Mouse (Mus musculus): Measurements from ENCODE around the gene Ddx28. TPM values are rescaled to one million over a fixed set of nuclear protein-coding genes. Genes with fewer than 3 reads are reported as not detected.
"Not testable (repeated sequence)": the region's sequence is repeated elsewhere in the genome, so short reads cannot be mapped to it uniquely, and the experiment has no call there.

Gene Ddx28
- total and polyA plus RNA-seq, 2 experiments from 2014 or later: 22.8 to 29.7 TPM

- Histone ChIP-seq H3K27ac (ENCODE audit: low read depth, low read length) (no peak overlapping the region), H3K9me3 (ENCODE audit: low read length) (no peaks in the 10 kb centered on the region), H3K4me1 (ENCODE audit: insufficient read depth, low read length) (no peaks in the 10 kb centered on the region), H3K36me3 (ENCODE audit: insufficient read depth, low read length) (peaks cover 18% of the 10 kb centered on the region), H3K27me3 (ENCODE audit: insufficient read depth, low read length) (no peaks in the 10 kb centered on the region), H3K4me3 (ENCODE audit: low read depth, low read length) (no peak overlapping the region), H3K4me2 (ENCODE audit: low read depth, low read length, poor library complexity, severe bottlenecking) (no peak overlapping the region), H3K9ac (replicated peaks; ENCODE audit: low read length, poor library complexity, severe bottlenecking) (no peak overlapping the region)
- no peak; the same call in 1 of the 2 replicates for ATAC-seq (ENCODE audit: low FRiP score)
- peak; percentile 77 for DNase-seq (ENCODE audit: low spot score)
- peak; percentile 97 for TF ChIP-seq CTCF (IDR thresholded peaks at IDR 0.05)
Measured at GRCm38 (mm10) chr8:106022483-106022882, 10.8 kb upstream of the Ddx28 start.

GRCm38 (mm10) chr8:106018039-106018438, 6.4 kb upstream of the Ddx28 start:
- no peak overlapping the region for H3K27ac ChIP-seq (ENCODE audit: low read depth, low read length)
- no peak for DNase-seq (ENCODE audit: low spot score)
- no peak for ATAC-seq (ENCODE audit: low FRiP score)

GRCm38 (mm10) chr8:106017130-106017529, 5.4 kb upstream of the Ddx28 start:
- Histone ChIP-seq H3K9me3 (ENCODE audit: low read length) (no peaks in the 10 kb centered on the region), H3K9ac (replicated peaks; ENCODE audit: low read length, poor library complexity, severe bottlenecking) (no peak overlapping the region), H3K36me3 (ENCODE audit: insufficient read depth, low read length) (peaks cover 21% of the 10 kb centered on the region), H3K4me1 (ENCODE audit: insufficient read depth, low read length) (no peaks in the 10 kb centered on the region), H3K27me3 (ENCODE audit: insufficient read depth, low read length) (no peaks in the 10 kb centered on the region), H3K4me2 (ENCODE audit: low read depth, low read length, poor library complexity, severe bottlenecking) (no peak overlapping the region), H3K27ac (ENCODE audit: low read depth, low read length) (no peak overlapping the region), H3K4me3 (ENCODE audit: low read depth, low read length) (no peak overlapping the region)
- WGBS: 97% methylated on average over 7 of the region's 7 CpGs
- ATAC-seq (ENCODE audit: low FRiP score): no peak
- no peak for DNase-seq (ENCODE audit: low spot score)
- no peak for TF ChIP-seq CTCF (IDR thresholded peaks at IDR 0.05)

More at GRCm38 (mm10) chr8:106018039-106018438, 6.4 kb upstream of the Ddx28 start:
- Histone ChIP-seq H3K9me3 (ENCODE audit: low read length) (no peaks in the 10 kb centered on the region), H3K4me2 (ENCODE audit: low read depth, low read length, poor library complexity, severe bottlenecking) (no peak overlapping the region), H3K36me3 (ENCODE audit: insufficient read depth, low read length) (peaks cover 21% of the 10 kb centered on the region), H3K9ac (replicated peaks; ENCODE audit: low read length, poor library complexity, severe bottlenecking) (no peak overlapping the region), H3K4me1 (ENCODE audit: insufficient read depth, low read length) (no peaks in the 10 kb centered on the region), H3K4me3 (ENCODE audit: low read depth, low read length) (no peak overlapping the region), H3K27me3 (ENCODE audit: insufficient read depth, low read length) (no peaks in the 10 kb centered on the region)
- TF ChIP-seq CTCF (IDR thresholded peaks at IDR 0.05): no peak
- WGBS: 87% methylated on average over 3 of the region's 3 CpGs

- 92% methylated on average over 6 of the region's 6 CpGs for WGBS
- Histone ChIP-seq H3K27ac (ENCODE audit: low read depth, low read length) (no peak overlapping the region), H3K4me2 (ENCODE audit: low read depth, low read length, poor library complexity, severe bottlenecking) (no peak overlapping the region), H3K9ac (replicated peaks; ENCODE audit: low read length, poor library complexity, severe bottlenecking) (no peak overlapping the region), H3K9me3 (ENCODE audit: low read length) (no peaks in the 10 kb centered on the region), H3K4me3 (ENCODE audit: low read depth, low read length) (no peak overlapping the region), H3K36me3 (ENCODE audit: insufficient read depth, low read length) (peaks cover 19% of the 10 kb centered on the region), H3K27me3 (ENCODE audit: insufficient read depth, low read length) (no peaks in the 10 kb centered on the region), H3K4me1 (ENCODE audit: insufficient read depth, low read length) (no peaks in the 10 kb centered on the region)
- DNase-seq (ENCODE audit: low spot score) (no peak), ATAC-seq (ENCODE audit: low FRiP score) (no peak)
- no peak for TF ChIP-seq CTCF (IDR thresholded peaks at IDR 0.05)
Measured at GRCm38 (mm10) chr8:106016284-106016683, 4.6 kb upstream of the Ddx28 start.

- DNase-seq (ENCODE audit: low spot score); H3K9me3 ChIP-seq (ENCODE audit: low read length); ATAC-seq (ENCODE audit: low FRiP score); H3K27me3 ChIP-seq (ENCODE audit: insufficient read depth, low read length); H3K27ac ChIP-seq (ENCODE audit: low read depth, low read length): not testable (repeated sequence)
- WGBS: 85% methylated on average over 8 of the region's 8 CpGs
- peak overlapping the region; percentile 99 for H3K4me2 ChIP-seq (ENCODE audit: low read depth, low read length, poor library complexity, severe bottlenecking)
- peaks cover 12% of the 10 kb centered on the region for H3K4me1 ChIP-seq (ENCODE audit: insufficient read depth, low read length)
- peak overlapping the region; percentile 69 for H3K4me3 ChIP-seq (ENCODE audit: low read depth, low read length)
- peaks cover 11% of the 10 kb centered on the region; the same call in 1 of the 2 replicates for H3K36me3 ChIP-seq (ENCODE audit: insufficient read depth, low read length)
- H3K9ac ChIP-seq (replicated peaks; ENCODE audit: low read length, poor library complexity, severe bottlenecking): peak overlapping the region; percentile 86
Measured at GRCm38 (mm10) chr8:106012203-106012602, 521 bp upstream of the Ddx28 start.

- peak overlapping the region; percentile 74 for H3K27ac ChIP-seq (ENCODE audit: low read depth, low read length)
- peaks cover 3% of the 10 kb centered on the region; the same call in 1 of the 2 replicates for H3K36me3 ChIP-seq (ENCODE audit: insufficient read depth, low read length)
- H3K4me1 ChIP-seq (ENCODE audit: insufficient read depth, low read length): peaks cover 12% of the 10 kb centered on the region
- no peaks in the 10 kb centered on the region for H3K9me3 ChIP-seq (ENCODE audit: low read length)
- H3K9ac ChIP-seq (replicated peaks; ENCODE audit: low read length, poor library complexity, severe bottlenecking): peak overlapping the region; percentile 86
- WGBS: 2% methylated on average over 69 of the region's 74 CpGs
- peak; percentile 32 for TF ChIP-seq CTCF (IDR thresholded peaks at IDR 0.05)
- DNase-seq (ENCODE audit: low spot score) (peak; percentile 96), ATAC-seq (ENCODE audit: low FRiP score) (peak; percentile 92)
- H3K27me3 ChIP-seq (ENCODE audit: insufficient read depth, low read length): no peaks in the 10 kb centered on the region
- peak overlapping the region; percentile 69 for H3K4me3 ChIP-seq (ENCODE audit: low read depth, low read length)
- peak overlapping the region; percentile 99 for H3K4me2 ChIP-seq (ENCODE audit: low read depth, low read length, poor library complexity, severe bottlenecking)
Measured at GRCm38 (mm10) chr8:106010748-106011642, 687 bp downstream of the Ddx28 start.
